Mouse (Mus musculus): ENCODE measurements around the gene Stap2. TPM values are rescaled to one million over a fixed set of nuclear protein-coding genes. Genes with fewer than 3 reads are reported as not detected.

The Stap2 gene
- polyA plus RNA-seq, 1 experiment from 2014 or later: 6.0 TPM

- Histone ChIP-seq H3K27me3 (ENCODE audit: control insufficient read depth, insufficient read depth, low read length) (no peaks in the 10 kb centered on the region), H3K4me2 (replicated peaks) (peak overlapping the region; percentile 88), H3K27ac (peak overlapping the region; percentile 90), H3K4me1 (replicated peaks; ENCODE audit: control insufficient read depth, insufficient read depth, low read length) (peaks cover 29% of the 10 kb centered on the region), H3K4me3 (replicated peaks; ENCODE audit: low read length) (peak overlapping the region; percentile 53), H3K9me3 (ENCODE audit: control insufficient read depth, low read length) (no peaks in the 10 kb centered on the region), H3K36me3 (replicated peaks; ENCODE audit: control insufficient read depth, insufficient read depth) (peaks cover 47% of the 10 kb centered on the region), H3K9ac (peak overlapping the region; percentile 84)
- peak; percentile 89 for DNase-seq (ENCODE audit: low spot score)
- ATAC-seq (ENCODE audit: low FRiP score): peak; percentile 66
- 7% methylated on average over 14 of the region's 14 CpGs for WGBS
Measured at GRCm38 (mm10) chr17:55969560-55969959, 35.8 kb downstream of the Stap2 start.

GRCm38 (mm10) chr17:55968210-55968609, 37.2 kb downstream of the Stap2 start:
- no peaks in the 10 kb centered on the region for H3K9me3 ChIP-seq (ENCODE audit: control insufficient read depth, low read length)
- H3K9ac ChIP-seq: peak overlapping the region; percentile 9; the same call in 1 of the 2 replicates
- no peak for ATAC-seq (ENCODE audit: low FRiP score)
- peaks cover 40% of the 10 kb centered on the region for H3K36me3 ChIP-seq (replicated peaks; ENCODE audit: control insufficient read depth, insufficient read depth)
- no peak overlapping the region for H3K4me2 ChIP-seq (replicated peaks)
- WGBS: 40% methylated on average over 7 of the region's 7 CpGs
- H3K4me1 ChIP-seq (replicated peaks; ENCODE audit: control insufficient read depth, insufficient read depth, low read length): peaks cover 30% of the 10 kb centered on the region
- no peak overlapping the region for H3K4me3 ChIP-seq (replicated peaks; ENCODE audit: low read length)
- H3K27ac ChIP-seq: peak overlapping the region; percentile 90; the same call in 1 of the 2 replicates
- H3K27me3 ChIP-seq (ENCODE audit: control insufficient read depth, insufficient read depth, low read length): no peaks in the 10 kb centered on the region
- DNase-seq (ENCODE audit: low spot score): no peak

- H3K36me3 ChIP-seq (replicated peaks; ENCODE audit: control insufficient read depth, insufficient read depth): peaks cover 47% of the 10 kb centered on the region
- H3K27me3 ChIP-seq (ENCODE audit: control insufficient read depth, insufficient read depth, low read length): no peaks in the 10 kb centered on the region
- H3K9ac ChIP-seq: no peak overlapping the region
- DNase-seq (ENCODE audit: low spot score) (no peak), ATAC-seq (ENCODE audit: low FRiP score) (no peak)
- no peak overlapping the region for H3K4me2 ChIP-seq (replicated peaks)
- H3K27ac ChIP-seq: no peak overlapping the region
- H3K4me3 ChIP-seq (replicated peaks; ENCODE audit: low read length): no peak overlapping the region
- 95% methylated on average over 4 of the region's 4 CpGs for WGBS
- H3K4me1 ChIP-seq (replicated peaks; ENCODE audit: control insufficient read depth, insufficient read depth, low read length): peaks cover 31% of the 10 kb centered on the region
- no peaks in the 10 kb centered on the region for H3K9me3 ChIP-seq (ENCODE audit: control insufficient read depth, low read length)
Measured at GRCm38 (mm10) chr17:55967186-55967585, 38.2 kb downstream of the Stap2 start.

- H3K4me3 ChIP-seq (replicated peaks; ENCODE audit: low read length): no peak overlapping the region
- H3K27me3 ChIP-seq (ENCODE audit: control insufficient read depth, insufficient read depth, low read length): no peaks in the 10 kb centered on the region
- DNase-seq (ENCODE audit: low spot score) (no peak), ATAC-seq (ENCODE audit: low FRiP score) (no peak)
- no peak overlapping the region for H3K4me2 ChIP-seq (replicated peaks)
- H3K36me3 ChIP-seq (replicated peaks; ENCODE audit: control insufficient read depth, insufficient read depth): peaks cover 49% of the 10 kb centered on the region
- WGBS: 86% methylated on average over 9 of the region's 9 CpGs
- H3K27ac ChIP-seq: no peak overlapping the region
- no peak overlapping the region for H3K9ac ChIP-seq
- peaks cover 19% of the 10 kb centered on the region for H3K4me1 ChIP-seq (replicated peaks; ENCODE audit: control insufficient read depth, insufficient read depth, low read length)
- no peaks in the 10 kb centered on the region for H3K9me3 ChIP-seq (ENCODE audit: control insufficient read depth, low read length)
Measured at GRCm38 (mm10) chr17:55964996-55965395, 40.4 kb downstream of the Stap2 start.

- Histone ChIP-seq H3K9ac (no peak overlapping the region), H3K4me3 (replicated peaks; ENCODE audit: low read length) (no peak overlapping the region), H3K27me3 (ENCODE audit: control insufficient read depth, insufficient read depth, low read length) (no peaks in the 10 kb centered on the region), H3K4me1 (replicated peaks; ENCODE audit: control insufficient read depth, insufficient read depth, low read length) (peaks cover 19% of the 10 kb centered on the region), H3K36me3 (replicated peaks; ENCODE audit: control insufficient read depth, insufficient read depth) (peaks cover 49% of the 10 kb centered on the region), H3K9me3 (ENCODE audit: control insufficient read depth, low read length) (no peaks in the 10 kb centered on the region), H3K4me2 (replicated peaks) (no peak overlapping the region), H3K27ac (no peak overlapping the region)
- DNase-seq (ENCODE audit: low spot score): no peak
- ATAC-seq (ENCODE audit: low FRiP score): no peak
- 95% methylated on average over 10 of the region's 10 CpGs for WGBS
Measured at GRCm38 (mm10) chr17:55964496-55964895, 40.9 kb downstream of the Stap2 start.

- Histone ChIP-seq H3K4me2 (replicated peaks) (no peak overlapping the region), H3K9ac (no peak overlapping the region), H3K4me3 (replicated peaks; ENCODE audit: low read length) (no peak overlapping the region), H3K36me3 (replicated peaks; ENCODE audit: control insufficient read depth, insufficient read depth) (peaks cover 47% of the 10 kb centered on the region), H3K9me3 (ENCODE audit: control insufficient read depth, low read length) (no peaks in the 10 kb centered on the region), H3K27ac (no peak overlapping the region), H3K27me3 (ENCODE audit: control insufficient read depth, insufficient read depth, low read length) (no peaks in the 10 kb centered on the region), H3K4me1 (replicated peaks; ENCODE audit: control insufficient read depth, insufficient read depth, low read length) (peaks cover 13% of the 10 kb centered on the region)
- no peak for DNase-seq (ENCODE audit: low spot score)
- no peak for ATAC-seq (ENCODE audit: low FRiP score)
- 87% methylated on average over 14 of the region's 14 CpGs for WGBS
Measured at GRCm38 (mm10) chr17:55963171-55963570, 42.2 kb downstream of the Stap2 start.

GRCm38 (mm10) chr17:55961631-55962030, 43.8 kb downstream of the Stap2 start:
- Histone ChIP-seq H3K27ac (no peak overlapping the region), H3K9me3 (ENCODE audit: control insufficient read depth, low read length) (no peaks in the 10 kb centered on the region), H3K4me2 (replicated peaks) (no peak overlapping the region), H3K9ac (no peak overlapping the region), H3K4me3 (replicated peaks; ENCODE audit: low read length) (no peak overlapping the region), H3K4me1 (replicated peaks; ENCODE audit: control insufficient read depth, insufficient read depth, low read length) (peaks cover 23% of the 10 kb centered on the region), H3K36me3 (replicated peaks; ENCODE audit: control insufficient read depth, insufficient read depth) (peaks cover 32% of the 10 kb centered on the region), H3K27me3 (ENCODE audit: control insufficient read depth, insufficient read depth, low read length) (no peaks in the 10 kb centered on the region)
- ATAC-seq (ENCODE audit: low FRiP score) (no peak), DNase-seq (ENCODE audit: low spot score) (no peak)
- WGBS: 98% methylated on average over 7 of the region's 7 CpGs

GRCm38 (mm10) chr17:55960791-55961190, 44.6 kb downstream of the Stap2 start:
- H3K36me3 ChIP-seq (replicated peaks; ENCODE audit: control insufficient read depth, insufficient read depth): peaks cover 24% of the 10 kb centered on the region
- no peak overlapping the region for H3K4me3 ChIP-seq (replicated peaks; ENCODE audit: low read length)
- no peaks in the 10 kb centered on the region for H3K27me3 ChIP-seq (ENCODE audit: control insufficient read depth, insufficient read depth, low read length)
- H3K4me1 ChIP-seq (replicated peaks; ENCODE audit: control insufficient read depth, insufficient read depth, low read length): peaks cover 26% of the 10 kb centered on the region
- H3K9me3 ChIP-seq (ENCODE audit: control insufficient read depth, low read length): no peaks in the 10 kb centered on the region
- no peak for DNase-seq (ENCODE audit: low spot score)
- H3K27ac ChIP-seq: no peak overlapping the region
- no peak overlapping the region for H3K4me2 ChIP-seq (replicated peaks)
- no peak for ATAC-seq (ENCODE audit: low FRiP score)
- no peak overlapping the region for H3K9ac ChIP-seq

GRCm38 (mm10) chr17:55959946-55960740, 45.2 kb downstream of the Stap2 start:
- peak overlapping the region; percentile 83 for H3K4me2 ChIP-seq (replicated peaks)
- no peaks in the 10 kb centered on the region for H3K27me3 ChIP-seq (ENCODE audit: control insufficient read depth, insufficient read depth, low read length)
- peak overlapping the region; percentile 93 for H3K27ac ChIP-seq
- ATAC-seq (ENCODE audit: low FRiP score) (no peak), DNase-seq (ENCODE audit: low spot score) (no peak)
- peak overlapping the region; percentile 43 for H3K4me3 ChIP-seq (replicated peaks; ENCODE audit: low read length)
- H3K9ac ChIP-seq: peak overlapping the region; percentile 55
- WGBS: 83% methylated on average over 10 of the region's 10 CpGs
- H3K4me1 ChIP-seq (replicated peaks; ENCODE audit: control insufficient read depth, insufficient read depth, low read length): peaks cover 30% of the 10 kb centered on the region
- peaks cover 20% of the 10 kb centered on the region for H3K36me3 ChIP-seq (replicated peaks; ENCODE audit: control insufficient read depth, insufficient read depth)
- no peaks in the 10 kb centered on the region for H3K9me3 ChIP-seq (ENCODE audit: control insufficient read depth, low read length)

Data from hindbrain, embryonic 14.5 days (tissue).